Mouse (Mus musculus) c-Kit-positive CD71-negative TER-119-negative erythroid progenitor cells, embryonic 14.5 days (primary cell): Measurements from ENCODE around the gene Mecom.
A peak's percentile ranks its signal among the peaks of the same experiment; 100 is the strongest.

ENCODE experiments used
- DNase-seq: peaks from one replicate; pipeline ENCODE4 v3.0.0-alpha.2; 2013; ENCODE audit warnings: low read depth

Gene Mecom

DNA sequence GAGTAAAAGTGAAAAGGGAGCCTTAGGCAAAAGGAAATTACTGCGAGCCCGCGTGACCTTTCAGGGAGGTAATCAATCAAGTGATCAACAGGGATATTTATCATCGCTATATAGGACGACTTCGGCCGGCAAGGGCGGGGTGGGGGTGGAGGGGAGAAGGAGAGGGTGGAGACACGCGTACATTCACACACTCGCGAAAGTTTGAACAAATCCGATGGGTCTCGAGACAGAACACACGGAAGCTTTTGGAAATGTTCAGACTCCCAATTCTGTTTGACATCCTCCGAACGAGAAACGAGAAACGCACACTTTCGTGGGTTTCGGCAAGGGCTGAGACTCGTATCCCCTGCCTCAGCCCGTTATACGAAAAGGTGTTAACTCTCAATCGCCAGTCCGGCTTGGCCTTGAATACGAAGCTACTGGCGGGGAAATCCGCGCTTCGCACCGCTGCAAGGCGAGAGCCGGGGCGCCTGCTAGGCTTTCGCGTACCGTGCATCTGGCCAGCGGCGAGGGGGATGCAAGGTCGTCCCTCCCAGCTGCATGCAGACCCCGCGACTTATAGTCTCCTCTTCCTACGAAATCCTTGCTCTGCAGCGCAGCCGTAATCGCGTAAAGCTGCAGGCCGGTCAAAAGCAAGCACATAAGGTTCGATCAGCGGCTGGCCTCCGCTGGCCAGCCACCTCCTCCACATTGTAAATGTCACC lies 33.6 kb downstream of the Mecom start:
- no peak for DNase-seq

- DNase-seq, result no peak
Observed at GRCm38 (mm10) chr3:30513314-30513997, 34.4 kb downstream of the Mecom start.

GRCm38 (mm10) chr3:30512459-30513030 lies 35.3 kb downstream of the Mecom start:
- no peak for DNase-seq

DNA sequence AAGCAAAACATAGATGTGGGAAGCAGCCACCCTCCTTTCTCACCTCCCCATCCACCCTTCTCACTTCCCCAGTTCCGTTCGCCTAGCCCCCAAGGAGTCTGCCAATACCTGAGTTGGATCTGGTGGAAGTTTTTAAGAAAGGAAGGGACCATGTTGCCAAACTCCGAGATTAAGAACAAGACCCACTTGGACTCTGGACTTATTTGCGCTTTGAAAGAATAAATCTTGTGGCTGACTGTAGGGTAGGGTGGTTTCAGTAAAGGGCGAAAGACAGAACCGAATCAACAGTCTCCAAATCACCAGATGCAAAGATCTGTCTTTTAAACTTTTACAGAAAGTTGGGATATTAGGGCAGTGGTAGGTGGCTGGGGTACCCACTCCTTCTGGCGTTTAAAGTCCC lies 36.0 kb downstream of the Mecom start:
- DNase-seq, result no peak

GRCm38 (mm10) chr3:30511062-30511640 lies 36.7 kb downstream of the Mecom start:
- no peak for DNase-seq

DNA sequence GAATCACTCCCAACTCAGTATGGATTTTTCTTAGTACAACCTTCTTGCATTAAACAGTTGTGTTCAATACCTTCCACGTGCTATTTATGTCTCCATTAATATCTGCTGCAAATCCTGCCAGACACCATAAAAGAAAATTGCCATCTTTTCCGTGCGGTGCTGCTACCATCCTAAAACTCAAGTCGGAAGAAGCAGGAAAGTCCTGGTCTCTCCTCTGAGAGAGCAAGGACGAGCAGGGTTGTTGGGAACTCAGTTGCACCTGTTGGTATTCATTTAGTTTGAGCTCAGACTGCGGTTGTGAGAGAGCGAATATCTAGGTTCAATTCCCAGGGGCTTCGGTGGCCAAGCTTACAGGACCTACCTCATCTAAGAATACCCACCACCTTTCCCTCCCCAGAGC lies 37.2 kb downstream of the Mecom start:
- DNase-seq, result no peak

- DNase-seq, result no peak
Observed at GRCm38 (mm10) chr3:30510105-30510504, 37.7 kb downstream of the Mecom start.

- no peak for DNase-seq
Observed at GRCm38 (mm10) chr3:30508930-30509910, 38.6 kb downstream of the Mecom start.

DNA sequence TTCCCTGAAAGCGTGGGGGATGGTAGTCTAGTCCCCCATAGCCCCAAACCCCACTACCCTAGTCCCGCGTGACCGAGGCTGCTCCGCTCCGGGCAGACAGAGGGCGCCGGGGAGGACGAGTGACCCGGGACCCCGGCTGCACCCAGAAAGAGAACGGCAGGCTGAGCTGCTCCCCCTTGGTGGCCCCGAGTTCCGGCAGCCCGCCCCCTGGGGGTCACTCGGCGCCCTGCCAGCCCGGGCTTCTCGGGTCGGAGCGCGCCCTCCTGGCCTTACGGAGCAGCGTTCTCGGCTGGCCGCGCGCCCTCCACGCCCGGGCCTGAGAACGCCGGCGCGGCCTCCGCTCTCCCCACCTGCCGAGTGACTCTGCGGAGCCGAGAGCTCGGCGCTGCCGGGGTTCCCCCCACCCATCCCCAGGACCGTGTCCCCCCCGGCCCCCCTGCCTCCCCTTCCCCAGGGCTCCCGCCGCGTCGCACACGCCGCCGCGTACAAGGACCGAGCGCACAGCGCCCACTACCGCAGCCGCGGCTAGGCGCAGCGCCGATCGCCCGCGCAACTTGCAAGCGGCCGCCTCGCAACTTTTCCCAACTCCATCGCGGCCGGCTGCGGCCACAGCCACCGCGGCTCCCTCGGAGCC lies 39.4 kb downstream of the Mecom start:
- DNase-seq, result peak; percentile 70

DNA sequence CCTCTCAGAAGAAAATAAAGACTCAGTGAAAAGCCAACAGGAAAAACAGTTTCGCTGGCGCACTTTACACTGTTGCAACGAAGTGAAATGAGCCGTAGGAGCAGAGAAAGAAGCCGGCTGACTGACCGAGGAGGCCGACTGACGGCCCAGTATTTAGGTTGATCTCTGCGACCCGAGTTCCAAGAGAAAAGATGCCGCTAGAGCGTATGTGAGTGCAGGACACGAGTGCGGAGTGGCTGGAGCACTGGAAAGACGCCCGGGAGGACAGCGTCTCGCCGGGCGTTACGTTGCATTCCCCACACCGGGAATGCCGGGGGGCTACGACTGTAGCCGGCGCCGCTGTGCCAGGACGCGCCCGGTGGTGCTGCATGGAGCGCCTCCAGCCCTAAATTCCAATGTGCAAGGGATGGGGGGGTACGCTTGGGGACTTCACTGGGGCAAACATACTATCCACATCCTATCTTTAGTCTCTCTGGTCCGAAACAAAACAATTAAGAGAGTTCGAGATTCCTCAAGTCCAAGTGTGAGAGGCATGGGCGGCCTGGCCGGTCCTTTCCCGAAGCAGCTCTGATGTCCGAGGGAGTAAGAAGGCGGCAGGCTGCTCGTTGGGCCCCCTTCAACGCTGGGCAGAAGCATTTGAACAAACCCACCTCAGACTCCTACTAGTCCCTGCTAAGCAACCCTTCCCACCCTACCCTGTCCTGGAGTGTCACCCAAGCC lies 40.1 kb downstream of the Mecom start:
- no peak for DNase-seq

DNA sequence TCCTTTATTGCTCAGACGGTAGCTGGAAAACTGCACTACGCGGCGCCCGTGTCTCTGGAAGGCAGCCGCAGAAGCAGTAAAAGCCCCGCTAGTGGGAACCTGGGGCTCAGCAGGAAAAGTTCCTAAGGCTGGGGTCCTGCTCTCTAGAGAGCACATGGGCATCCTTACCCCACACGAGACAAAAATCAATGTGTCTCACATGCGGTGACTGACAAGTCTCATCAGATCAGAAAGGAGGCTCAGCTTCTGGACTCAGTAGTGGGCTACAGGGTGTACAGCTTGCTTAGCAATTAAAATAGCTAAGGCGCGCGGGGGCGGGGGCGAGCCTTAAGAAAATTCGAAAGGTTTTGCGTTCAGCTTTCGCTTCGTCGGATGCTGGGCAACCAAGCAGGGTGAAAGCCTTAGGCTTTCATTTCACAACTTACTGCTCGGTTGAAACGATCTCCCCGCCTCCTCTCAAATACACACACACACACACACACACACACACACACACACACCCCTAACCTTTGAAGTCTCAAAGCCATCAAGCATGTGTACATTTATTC lies 40.7 kb downstream of the Mecom start:
- DNase-seq, result no peak

- DNase-seq, result no peak
Observed at GRCm38 (mm10) chr3:30506329-30507027, 41.3 kb downstream of the Mecom start.

- no peak for DNase-seq
Observed at GRCm38 (mm10) chr3:30505741-30506251, 42.0 kb downstream of the Mecom start.

- no peak for DNase-seq
Observed at GRCm38 (mm10) chr3:30504561-30504960, 43.2 kb downstream of the Mecom start.

GRCm38 (mm10) chr3:30503821-30504220 lies 44.0 kb downstream of the Mecom start:
- no peak for DNase-seq

- no peak for DNase-seq
Observed at GRCm38 (mm10) chr3:30498202-30498828, 49.5 kb downstream of the Mecom start.

DNA sequence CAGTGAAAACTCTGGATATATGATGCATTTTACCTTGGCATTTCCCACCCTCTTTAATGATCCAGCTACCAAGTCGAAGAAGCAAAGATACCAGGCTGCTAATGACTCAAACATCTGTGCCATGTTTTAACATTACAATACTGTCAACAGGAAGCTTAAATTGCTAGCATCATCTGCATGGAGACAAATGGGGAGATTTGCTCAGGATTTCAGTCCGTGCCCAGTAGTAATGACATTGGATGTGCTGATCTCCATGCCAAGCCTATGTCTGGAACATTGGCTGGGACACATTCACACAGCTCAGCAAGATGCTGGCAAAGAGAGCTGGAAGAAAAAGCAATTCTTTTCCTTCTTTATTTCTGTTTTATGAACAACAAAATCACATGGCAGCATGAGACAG lies 53.4 kb downstream of the Mecom start:
- no peak for DNase-seq

- no peak for DNase-seq
Observed at GRCm38 (mm10) chr3:30488808-30489207, 59.0 kb downstream of the Mecom start.

DNA sequence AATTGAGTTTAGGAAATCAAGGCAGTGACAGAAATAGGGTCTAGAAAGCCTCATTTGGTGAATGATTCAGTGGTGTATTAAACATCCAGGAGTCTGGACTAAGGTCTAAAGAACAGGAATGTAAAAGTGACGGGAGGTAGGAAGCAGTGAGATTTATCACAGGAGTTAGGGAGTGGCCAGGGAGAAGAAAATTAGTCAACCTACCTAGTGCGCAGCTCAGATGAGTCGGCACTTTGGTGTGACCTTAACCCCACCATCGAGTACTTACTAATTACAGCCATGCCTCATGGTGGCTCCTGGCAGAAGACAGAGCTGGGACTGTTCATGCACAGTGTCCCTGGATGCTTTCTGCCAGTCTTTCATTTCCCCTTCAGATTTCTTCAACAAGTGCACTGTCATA lies 61.4 kb downstream of the Mecom start:
- no peak for DNase-seq
